Mouse (Mus musculus) monocyte, adult 5-6 weeks (primary cell): ENCODE data around the gene Tmem9. TPM values are rescaled to one million over a fixed set of nuclear protein-coding genes. Genes with fewer than 3 reads are reported as not detected.

Source experiments
- ATAC-seq: fragments of 153-309, 156-312 bp; replicated peaks from 2 replicates; pipeline ENCODE4 v1.8.0; 2017; ENCODE audit warnings: mild to moderate bottlenecking; ENCODE audit not compliant: low TSS enrichment, insufficient number of reproducible peaks, severe bottlenecking, poor library complexity, low FRiP score
- total RNA-seq: library from RNA; stranded (forward); fragments of 200-1000, 200-491, 200-594 nt; gene quantifications from 3 replicates; pipeline ENCODE4 v1.2.3, GENCODE M21; 2017

Gene Tmem9
- total RNA-seq, 1 experiment from 2014 or later = 1.6 TPM

- no peak for ATAC-seq
Measured at GRCm38 (mm10) chr1:136063991-136064390, 56.0 kb downstream of the Tmem9 start.

- ATAC-seq = no peak
Measured at GRCm38 (mm10) chr1:136066621-136067020, 58.7 kb downstream of the Tmem9 start.

DNA sequence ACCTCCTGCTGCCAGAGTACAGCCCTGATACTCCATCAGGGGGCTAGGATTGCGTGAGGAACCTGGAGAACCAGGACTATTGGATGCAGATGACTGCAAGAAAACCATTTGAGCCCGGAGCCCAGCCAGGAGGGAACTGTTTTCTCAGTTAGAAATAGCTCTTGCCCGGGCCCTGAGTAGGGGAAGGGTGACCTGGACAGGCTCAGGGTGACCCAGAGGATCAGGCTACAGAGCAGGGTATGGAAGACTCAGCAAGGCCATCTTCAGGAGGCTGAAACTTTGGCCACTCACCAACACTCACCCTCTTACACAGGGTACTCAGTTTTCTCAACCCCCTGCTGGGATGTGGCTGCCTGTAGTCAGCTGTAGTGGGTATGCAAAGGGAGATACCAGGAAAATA is 59.6 kb downstream of the Tmem9 start:
- ATAC-seq = no peak

GRCm38 (mm10) chr1:136076086-136076485 is 68.1 kb downstream of the Tmem9 start:
- ATAC-seq = no peak

DNA sequence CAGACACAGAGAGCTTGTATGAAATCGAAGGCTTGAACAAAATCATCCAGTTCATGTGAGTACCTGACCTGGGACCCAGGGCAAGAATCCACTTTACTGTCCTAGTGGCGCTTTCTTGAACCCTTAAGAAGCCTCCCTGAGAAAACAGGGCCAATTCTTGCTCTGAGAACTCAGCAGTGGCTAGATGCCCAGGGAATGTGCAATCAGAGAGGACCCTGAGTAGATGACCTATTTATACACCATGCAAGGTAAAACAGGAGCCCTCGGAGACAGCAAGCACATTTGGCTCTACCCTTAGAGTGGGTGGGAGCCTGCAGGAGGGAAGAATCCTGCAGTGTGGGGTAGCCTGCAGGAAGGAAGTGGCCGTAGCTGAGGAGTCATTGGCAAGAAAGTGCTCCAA is 69.7 kb downstream of the Tmem9 start:
- ATAC-seq = no peak

DNA sequence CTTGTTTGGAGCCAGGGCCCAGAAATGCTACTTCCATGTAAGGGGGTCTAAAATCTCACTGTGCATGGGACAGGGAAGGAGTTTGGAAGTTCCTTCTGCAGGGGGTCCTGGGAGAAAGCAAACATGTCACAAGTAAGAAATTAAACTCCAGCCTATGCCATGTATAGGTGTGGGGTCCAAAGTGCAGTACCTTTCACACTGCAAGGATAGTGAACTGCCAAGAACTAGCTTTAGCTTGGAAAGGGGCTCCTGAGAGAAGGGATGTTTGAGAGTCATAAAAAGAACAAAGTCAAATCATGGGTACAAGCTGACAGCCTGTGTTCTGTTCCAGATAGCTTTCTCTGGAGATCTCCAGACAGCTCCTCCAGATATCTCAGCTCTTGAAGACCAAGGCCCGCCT is 73.2 kb downstream of the Tmem9 start:
- ATAC-seq = no peak

Other genes starting within 250 kb of the Tmem9 start
- 0.39 to 7.4 TPM (median 1.4 TPM) in 3 replicates for gene Phlda3, start 242.0 kb upstream of the Tmem9 start, total RNA-seq
- 0.97 to 3.4 TPM in 2 of 3 replicates, not detected in the other for gene Tnni1, start 228.7 kb upstream of the Tmem9 start, total RNA-seq
- 0.29 TPM in 1 of 3 replicates, not detected in the others for gene Lad1, start 189.6 kb upstream of the Tmem9 start, total RNA-seq
- not detected in 3 replicates for gene Tnnt2, start 171.8 kb upstream of the Tmem9 start, total RNA-seq
- gene Pkp1, start 88.9 kb upstream of the Tmem9 start, total RNA-seq = not detected in 3 replicates
- gene Igfn1, start 1.8 kb upstream of the Tmem9 start, total RNA-seq = not detected in 3 replicates
- gene Ascl5, start 42.7 kb downstream of the Tmem9 start, total RNA-seq = not detected in 3 replicates
- gene Cacna1s, start 44.6 kb downstream of the Tmem9 start, total RNA-seq = 0.64 to 1.6 TPM (median 1.1 TPM) in 3 replicates
- gene Kif21b, start 123.2 kb downstream of the Tmem9 start, total RNA-seq = 77.9 to 156 TPM (median 101 TPM) in 3 replicates
- 0.32 TPM in 1 of 3 replicates, not detected in the others for gene Mroh3, start 204.7 kb downstream of the Tmem9 start, total RNA-seq
- gene Inava, start 226.1 kb downstream of the Tmem9 start, total RNA-seq = not detected in 3 replicates